Mouse (Mus musculus): ENCODE results near the gene Trub1. TPM values are rescaled to one million over a fixed set of nuclear protein-coding genes. Genes with fewer than 3 reads are reported as not detected.

Trub1 gene
- total RNA-seq, 2 experiments from 2014 or later = 12.7 to 19.5 TPM

Other genes starting within 250 kb of the Trub1 start
- 10 to 100 TPM; 34.0 to 37.0 TPM for gene Ablim1, start 138.0 kb upstream of the Trub1 start, total RNA-seq (2021)
- 10 to 100 TPM; 20.8 to 21.0 TPM for gene Fam160b1, start 92.2 kb upstream of the Trub1 start, total RNA-seq (2021)
- gene Atrnl1, start 158.1 kb downstream of the Trub1 start, total RNA-seq (2021) = 10 to 100 TPM; 26.0 to 29.6 TPM

Data from adrenal gland, postnatal 36 days (tissue).